Mouse (Mus musculus): Measurements from ENCODE around the gene Vamp8. TPM values are rescaled to one million over a fixed set of nuclear protein-coding genes. Genes with fewer than 3 reads are reported as not detected.

The Vamp8 gene
- polyA plus RNA-seq (2012; rRNA removed): 57.0 and 62.2 TPM in 2 replicates

DNA sequence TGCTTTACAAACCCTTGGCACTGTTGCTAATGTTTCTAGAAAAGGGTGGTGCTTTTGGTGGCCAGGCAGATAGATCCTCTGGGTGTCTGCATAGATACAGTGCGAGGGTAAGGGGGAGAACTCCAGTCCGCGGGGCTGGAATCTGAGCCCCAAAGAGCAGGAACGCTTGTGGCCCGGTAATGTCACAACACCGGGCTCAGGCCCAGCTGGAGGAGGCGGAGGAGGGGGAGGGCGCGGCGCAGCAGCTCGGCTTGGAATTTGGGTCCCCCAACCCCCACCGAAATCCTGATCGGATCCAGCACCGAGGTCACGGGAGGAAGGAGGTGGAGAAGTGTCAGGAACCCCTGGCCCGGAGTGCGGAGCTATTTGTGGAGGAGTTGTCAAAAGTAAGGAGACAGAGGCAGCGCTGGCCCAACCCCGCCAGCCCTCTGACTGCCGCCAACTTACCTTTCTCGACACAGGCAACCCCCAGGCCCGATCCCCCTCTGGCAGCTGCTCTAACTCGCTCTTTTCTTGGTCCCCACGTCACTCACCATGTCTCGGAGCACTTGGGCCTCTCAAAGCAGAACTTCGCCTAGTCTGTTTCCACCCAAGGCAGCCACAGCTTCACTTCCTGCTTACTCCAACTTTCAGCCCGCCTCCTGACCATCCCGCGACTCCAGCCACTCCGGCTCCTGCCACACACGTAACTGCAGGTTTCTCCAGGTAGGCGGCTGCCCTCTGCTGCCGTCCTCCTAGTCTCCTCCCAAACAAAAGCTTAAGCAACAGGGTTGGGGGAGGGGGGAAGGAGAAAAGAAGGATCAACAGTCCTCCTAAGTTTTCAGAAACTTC, at the start of gene Vamp8:
Gene Vamp8 (minus strand): TSS at position 763 of the 831 bp plus-strand sequence.
- TF ChIP-seq CTCF (IDR thresholded peaks at IDR 0.05; ENCODE audit: borderline replicate concordance, insufficient read depth, low read depth, low read length): no peak
- peak; percentile 33; the same call in 1 of the 2 replicates for TF ChIP-seq POLR2A (IDR thresholded peaks at IDR 0.05; ENCODE audit: borderline replicate concordance, insufficient read depth, low read length)
- Histone ChIP-seq H3K27ac (ENCODE audit: insufficient read depth, low read length) (peak within 1 kb of the TSS; percentile 70), H3K27me3 (ENCODE audit: control insufficient read depth, insufficient read depth, low read length) (no peaks in the 10 kb centered on the region), H3K4me1 (ENCODE audit: control insufficient read depth, insufficient read depth, low read length) (0 out of 2 replicates have a peak, but pooled peaks cover 3% of the 10 kb centered on the region), H3K4me3 (replicated peaks; ENCODE audit: insufficient read depth, low read depth, low read length) (peak within 1 kb of the TSS; percentile 73)
- 2% methylated on average over 33 of the region's 33 CpGs for WGBS
- DNase-seq: peak; percentile 66 to 71

DNA sequence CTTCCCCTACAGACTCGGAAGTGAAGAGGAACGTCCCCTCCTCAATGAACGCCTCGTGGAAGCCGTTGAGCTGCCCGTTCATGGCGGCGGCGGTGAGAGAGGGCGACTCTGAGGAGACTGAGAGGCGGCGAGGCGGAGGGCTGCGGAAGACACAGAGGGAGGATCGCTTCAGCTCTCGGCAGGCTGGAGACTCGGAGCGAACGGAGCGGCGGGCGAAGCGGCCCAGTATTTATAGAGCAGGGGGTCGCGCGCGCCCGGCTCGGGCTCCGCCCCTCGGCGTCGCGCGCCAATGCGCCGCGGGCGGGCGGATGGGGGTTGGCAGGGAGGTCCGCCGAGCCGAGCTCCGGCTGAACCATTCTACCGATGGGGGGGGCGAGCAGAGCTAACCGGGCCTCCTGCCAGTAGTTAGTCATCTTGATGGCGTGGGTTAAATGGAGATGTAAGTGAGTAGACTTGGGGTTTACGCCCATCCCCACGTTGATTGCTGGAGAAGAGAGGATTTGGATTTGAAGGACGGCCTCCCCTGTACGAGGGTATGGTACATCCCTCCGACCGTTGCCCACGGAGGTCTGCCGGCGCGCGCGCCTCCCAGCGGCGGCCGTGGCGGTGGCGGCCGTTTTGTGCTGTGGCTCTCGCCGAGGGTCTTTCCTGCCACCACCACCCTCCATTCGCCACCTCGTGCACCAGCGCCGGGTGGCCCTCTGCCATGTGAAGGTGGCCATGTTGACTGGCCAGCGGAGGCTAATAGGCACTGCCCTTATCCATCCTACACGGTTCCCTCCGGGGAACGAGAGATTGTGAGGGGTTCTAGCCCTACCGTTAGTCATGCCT, 49.1 kb upstream of the Vamp8 start, which contains the start of gene Mat2a:
Gene Mat2a (minus strand): TSS at position 204 of the 831 bp plus-strand sequence.
- TF ChIP-seq POLR2A (IDR thresholded peaks at IDR 0.05; ENCODE audit: borderline replicate concordance, insufficient read depth, low read length) (peak; percentile 93), CTCF (IDR thresholded peaks at IDR 0.05; ENCODE audit: borderline replicate concordance, insufficient read depth, low read depth, low read length) (peak; percentile 62; the same call in 1 of the 2 replicates)
- Histone ChIP-seq H3K27ac (ENCODE audit: insufficient read depth, low read length) (peak within 1 kb of the TSS; percentile 95), H3K4me3 (replicated peaks; ENCODE audit: insufficient read depth, low read depth, low read length) (peak within 1 kb of the TSS; percentile 72), H3K4me1 (ENCODE audit: control insufficient read depth, insufficient read depth, low read length) (no peaks in the 10 kb centered on the region; the same call in 1 of the 2 replicates), H3K27me3 (ENCODE audit: control insufficient read depth, insufficient read depth, low read length) (no peaks in the 10 kb centered on the region)
- under 1% methylated on average over 77 of the region's 77 CpGs for WGBS
- peak; percentile 92 to 97 for DNase-seq

DNA sequence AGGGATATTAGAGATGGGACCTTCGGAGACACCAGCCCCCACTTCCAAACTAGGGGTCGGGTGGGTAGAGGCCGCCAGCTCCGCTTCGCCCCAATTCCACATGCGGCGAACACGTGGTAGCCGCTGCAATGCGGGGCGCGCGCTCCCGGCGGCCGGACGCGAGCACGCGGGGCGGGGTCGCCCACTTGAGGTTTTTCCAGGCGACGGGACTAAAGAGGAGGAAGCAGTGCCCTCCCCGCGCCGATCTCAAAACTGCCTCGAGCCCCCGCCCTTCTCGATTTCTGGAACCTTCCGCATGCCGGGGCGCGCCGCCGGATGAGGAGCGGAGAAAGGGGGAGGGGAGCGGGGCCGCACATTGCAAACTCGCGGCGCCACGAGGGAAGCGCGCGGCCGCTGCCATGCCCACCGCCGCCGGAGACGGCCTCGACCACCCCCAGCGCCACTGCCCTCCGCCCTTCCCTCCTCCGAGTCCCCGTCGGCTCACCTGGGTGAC, 48.4 kb upstream of the Vamp8 start:
- TF ChIP-seq CTCF (IDR thresholded peaks at IDR 0.05; ENCODE audit: borderline replicate concordance, insufficient read depth, low read depth, low read length) (no peak), POLR2A (IDR thresholded peaks at IDR 0.05; ENCODE audit: borderline replicate concordance, insufficient read depth, low read length) (0 out of 2 replicates have a peak, but pooled peaks have one; percentile 40)
- DNase-seq: peak; percentile 90 to 91
- Histone ChIP-seq H3K27ac (ENCODE audit: insufficient read depth, low read length) (peak overlapping the region; percentile 93), H3K4me1 (ENCODE audit: control insufficient read depth, insufficient read depth, low read length) (no peaks in the 10 kb centered on the region; the same call in 1 of the 2 replicates), H3K27me3 (ENCODE audit: control insufficient read depth, insufficient read depth, low read length) (no peaks in the 10 kb centered on the region), H3K4me3 (replicated peaks; ENCODE audit: insufficient read depth, low read depth, low read length) (peak overlapping the region; percentile 72)
- under 1% methylated on average over 57 of the region's 57 CpGs for whole genome bisulfite sequencing

DNA sequence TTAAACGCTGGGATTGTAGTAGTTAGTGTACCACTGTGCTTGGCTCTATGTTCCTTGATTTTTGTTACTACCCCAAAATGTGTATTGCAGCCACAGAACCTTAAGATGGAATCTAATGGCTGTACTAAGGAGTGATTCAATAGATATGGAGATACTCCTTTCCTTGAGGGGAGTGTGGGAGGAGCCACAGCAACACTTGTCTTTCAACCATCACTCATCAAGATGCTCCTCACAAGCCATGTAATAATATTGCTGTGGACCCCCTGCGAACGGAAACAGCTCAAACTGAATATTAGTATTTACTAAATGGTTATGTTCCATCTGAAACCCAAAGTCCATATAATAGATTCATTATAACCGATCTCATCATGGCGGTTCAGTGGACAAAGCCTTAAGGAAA, 47.7 kb upstream of the Vamp8 start:
- no peak for DNase-seq
- 2% methylated on average over 5 of the region's 5 CpGs for WGBS
- H3K4me1 ChIP-seq (ENCODE audit: control insufficient read depth, insufficient read depth, low read length): no peaks in the 10 kb centered on the region; the same call in 1 of the 2 replicates

DNA sequence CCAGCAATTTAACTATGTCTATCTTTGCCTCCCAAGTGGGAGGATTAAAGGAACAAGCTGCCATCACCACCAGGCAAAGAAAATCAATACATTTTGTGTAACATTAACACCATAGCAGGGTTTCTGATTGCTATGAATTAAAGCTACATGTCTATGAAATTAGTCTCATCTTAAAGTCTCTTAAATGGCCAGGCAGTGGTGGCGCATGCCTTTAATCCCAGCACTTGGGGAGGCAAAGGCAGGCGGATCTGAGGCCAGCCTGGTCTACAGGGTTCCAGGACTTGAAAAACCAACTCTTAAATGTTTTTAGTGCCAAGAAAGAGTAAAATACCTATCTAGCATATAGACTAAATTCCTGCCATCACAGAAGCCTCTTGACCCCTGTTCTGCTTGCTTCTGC, 41.6 kb upstream of the Vamp8 start:
- WGBS: 81% methylated on average over 2 of the region's 2 CpGs
- no peak for TF ChIP-seq CTCF (IDR thresholded peaks at IDR 0.05; ENCODE audit: borderline replicate concordance, insufficient read depth, low read depth, low read length)
- TF ChIP-seq POLR2A (IDR thresholded peaks at IDR 0.05; ENCODE audit: borderline replicate concordance, insufficient read depth, low read length): no peak
- Histone ChIP-seq H3K4me3 (replicated peaks; ENCODE audit: insufficient read depth, low read depth, low read length) (no peak overlapping the region), H3K27ac (ENCODE audit: insufficient read depth, low read length) (no peak overlapping the region), H3K4me1 (ENCODE audit: control insufficient read depth, insufficient read depth, low read length) (no peaks in the 10 kb centered on the region; the same call in 1 of the 2 replicates), H3K27me3 (ENCODE audit: control insufficient read depth, insufficient read depth, low read length) (no peaks in the 10 kb centered on the region)
- DNase-seq: no peak

More for the DNA sequence above, 47.7 kb upstream of the Vamp8 start:
- peak overlapping the region; percentile 72 for H3K4me3 ChIP-seq (replicated peaks; ENCODE audit: insufficient read depth, low read depth, low read length)
- TF ChIP-seq POLR2A (IDR thresholded peaks at IDR 0.05; ENCODE audit: borderline replicate concordance, insufficient read depth, low read length) (no peak), CTCF (IDR thresholded peaks at IDR 0.05; ENCODE audit: borderline replicate concordance, insufficient read depth, low read depth, low read length) (no peak)
- H3K27ac ChIP-seq (ENCODE audit: insufficient read depth, low read length): no peak overlapping the region
- H3K27me3 ChIP-seq (ENCODE audit: control insufficient read depth, insufficient read depth, low read length): no peaks in the 10 kb centered on the region

DNA sequence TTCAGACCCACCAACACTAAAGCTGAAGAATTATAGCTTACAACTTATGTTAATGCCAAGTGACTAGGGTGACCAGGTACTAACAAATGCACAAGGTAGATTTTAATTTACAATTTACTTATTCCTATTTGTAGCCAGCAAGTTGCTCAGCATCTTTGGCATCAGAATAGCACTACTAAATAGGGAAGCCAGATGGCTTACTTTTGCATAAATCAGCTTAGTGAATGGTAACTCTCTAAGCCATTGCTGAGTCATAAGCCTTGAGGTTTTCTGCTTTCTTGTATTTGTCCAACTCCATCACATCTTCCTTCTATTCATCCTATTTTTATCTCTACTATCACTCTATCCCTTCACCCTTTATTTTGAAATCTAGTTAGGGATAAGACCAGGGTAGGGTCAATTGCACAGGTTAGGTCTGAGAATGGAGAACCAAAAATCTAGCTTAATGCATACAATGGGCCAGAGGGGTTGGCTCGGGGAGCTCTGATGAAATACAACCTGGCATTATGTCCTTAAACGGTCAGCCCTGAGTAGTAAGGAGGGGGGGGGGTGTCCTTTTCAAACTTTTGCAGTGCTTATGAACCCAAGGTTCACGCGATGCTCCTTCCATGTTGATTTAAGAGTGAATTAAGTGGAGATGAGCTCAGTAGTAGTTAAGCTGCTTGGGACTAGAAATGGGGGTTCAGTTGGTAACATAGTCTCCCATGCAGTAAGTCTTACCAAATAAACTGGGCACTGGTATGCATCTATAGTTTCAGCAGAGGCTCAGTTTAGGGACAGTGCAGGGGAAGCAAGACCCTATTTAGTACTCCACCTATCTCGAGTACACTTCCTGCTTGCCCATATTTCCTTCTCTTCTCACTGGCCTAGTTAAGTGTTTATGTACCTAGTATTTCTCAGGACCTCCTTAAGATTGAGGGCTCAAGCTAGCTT, 40.8 kb upstream of the Vamp8 start:
- no peak for DNase-seq
- TF ChIP-seq POLR2A (IDR thresholded peaks at IDR 0.05; ENCODE audit: borderline replicate concordance, insufficient read depth, low read length): no peak
- TF ChIP-seq CTCF (IDR thresholded peaks at IDR 0.05; ENCODE audit: borderline replicate concordance, insufficient read depth, low read depth, low read length): no peak
- H3K27me3 ChIP-seq (ENCODE audit: control insufficient read depth, insufficient read depth, low read length): no peaks in the 10 kb centered on the region
- WGBS: 39% methylated on average over 5 of the region's 5 CpGs
- H3K27ac ChIP-seq (ENCODE audit: insufficient read depth, low read length): no peak overlapping the region
- H3K4me1 ChIP-seq (ENCODE audit: control insufficient read depth, insufficient read depth, low read length): no peaks in the 10 kb centered on the region; the same call in 1 of the 2 replicates
- H3K4me3 ChIP-seq (replicated peaks; ENCODE audit: insufficient read depth, low read depth, low read length): no peak overlapping the region
